Mouse (Mus musculus): Measurements from ENCODE around the gene Zfp541.

- TF ChIP-seq CTCF (IDR thresholded peaks at IDR 0.05; ENCODE audit: low read depth): peak; percentile 49; the same call in 1 of the 2 replicates
- no peak for TF ChIP-seq EP300 (IDR thresholded peaks at IDR 0.05; ENCODE audit: low read depth)
Measured at GRCm38 (mm10) chr7:16125829-16126228, 64.2 kb downstream of the Zfp541 start.
